Mouse (Mus musculus): ENCODE results near the gene Prok1.
A peak's percentile ranks its signal among the peaks of the same experiment; 100 is the strongest.

Gene Prok1

GRCm38 (mm10) chr3:107239607-107240006, at the start of gene Prok1:
TSS of gene Prok1 (minus strand) at chr3:107239707.
- DNase-seq: no peak

DNA sequence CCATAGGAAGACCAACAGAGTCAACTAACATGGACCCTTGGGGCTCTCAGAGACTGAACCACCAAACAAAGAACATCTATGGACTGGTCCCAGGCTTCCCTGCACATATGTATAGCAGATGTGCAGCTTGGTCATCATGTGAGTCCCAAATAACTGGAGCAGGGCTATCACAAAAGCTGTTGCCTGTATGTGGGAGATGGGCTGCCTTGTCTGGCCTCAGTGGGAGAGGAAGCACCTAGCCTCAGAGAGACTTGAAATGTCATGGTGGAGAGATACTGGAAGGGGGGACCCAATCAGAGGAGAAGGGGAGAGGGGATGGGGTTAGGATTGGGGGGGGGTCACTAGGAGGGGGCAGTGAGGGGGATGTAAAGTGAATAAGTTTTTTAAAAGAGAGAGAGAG, 47.8 kb upstream of the Prok1 start:
- no peak for DNase-seq

DNA sequence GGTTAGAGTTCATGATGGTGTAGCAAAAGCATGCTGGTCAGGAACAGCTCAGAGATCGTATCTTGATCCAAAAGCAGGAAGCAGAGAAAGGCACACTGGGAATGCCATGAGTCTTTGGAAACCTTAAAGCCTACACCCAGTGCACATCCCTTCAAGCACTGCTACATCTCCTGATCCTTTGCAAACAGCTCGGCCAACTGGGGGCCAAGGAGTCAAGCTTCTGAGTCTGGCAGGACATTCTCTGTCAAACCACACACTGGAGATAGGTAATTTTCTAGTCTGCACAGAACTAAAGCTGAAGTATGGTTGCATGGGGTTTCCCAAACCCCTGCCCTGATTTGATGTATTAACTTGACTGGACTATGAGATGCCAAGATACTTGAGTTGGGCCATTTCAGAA, 46.6 kb upstream of the Prok1 start:
- no peak for DNase-seq

- DNase-seq: peak; percentile 93
Observed at GRCm38 (mm10) chr3:107278479-107279269, 39.2 kb upstream of the Prok1 start, which contains the start of gene Lamtor5. TSS of gene Lamtor5 (plus strand) at chr3:107278858.

- no peak for DNase-seq
Observed at GRCm38 (mm10) chr3:107276626-107277025, 37.1 kb upstream of the Prok1 start.

DNA sequence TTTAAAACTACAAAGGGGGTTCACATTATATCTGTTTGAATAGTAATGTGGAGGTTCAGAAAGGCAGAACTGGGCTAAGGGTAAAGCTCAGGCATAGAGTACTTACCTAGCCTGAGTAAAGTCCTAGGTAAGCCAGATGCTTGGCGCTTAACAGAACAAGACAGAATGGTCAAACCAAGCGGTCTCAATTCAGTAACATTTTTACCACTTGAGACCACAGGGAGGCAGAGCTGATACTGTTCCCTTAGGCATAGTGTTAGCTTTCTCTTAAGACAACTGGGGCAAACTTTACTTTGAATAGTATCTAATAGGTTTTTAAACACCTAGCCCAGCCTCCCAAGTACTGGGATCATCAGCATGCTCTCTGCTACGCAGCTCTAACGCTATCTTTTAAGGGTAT, 36.5 kb upstream of the Prok1 start:
- no peak for DNase-seq

DNA sequence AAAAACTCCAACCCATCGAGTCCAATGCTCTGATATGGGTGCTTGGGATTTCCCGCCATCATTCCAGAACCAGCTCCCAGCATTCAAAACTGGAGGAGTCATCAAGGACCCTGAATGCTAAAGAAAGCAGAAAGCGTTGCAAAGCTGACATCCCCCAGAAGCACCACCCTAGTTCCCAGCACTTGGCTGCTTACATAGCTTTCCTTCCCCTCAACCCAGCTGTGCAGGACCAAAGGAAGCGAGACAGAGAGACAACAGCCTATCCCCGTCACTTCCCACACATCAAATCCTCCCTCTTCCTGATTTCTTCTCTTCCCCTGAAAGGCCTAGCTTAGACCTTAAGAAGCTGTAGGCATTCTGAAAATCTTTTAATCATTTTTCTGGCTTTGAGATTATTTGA, 35.8 kb upstream of the Prok1 start:
- no peak for DNase-seq

DNA sequence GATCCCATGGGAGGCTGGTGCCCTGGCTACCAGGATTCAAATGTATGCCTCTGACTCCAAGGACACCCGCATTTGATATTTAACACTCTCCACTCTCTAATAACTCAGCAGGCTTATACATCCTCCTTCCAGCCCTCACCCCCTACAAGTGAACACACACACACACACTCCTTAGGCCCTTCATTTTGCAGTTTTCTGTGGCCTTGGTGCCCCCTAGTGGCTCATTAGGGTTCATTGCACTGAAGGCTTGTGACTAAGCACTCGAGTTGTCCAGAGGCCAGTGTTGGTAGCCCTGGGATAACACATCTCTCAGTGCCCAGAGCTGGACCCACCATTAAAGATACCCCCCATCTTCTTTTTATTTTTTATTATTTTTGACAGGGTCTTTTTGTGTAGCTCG, 34.3 kb upstream of the Prok1 start:
- DNase-seq: peak; percentile 40

GRCm38 (mm10) chr3:107272433-107272832, 32.9 kb upstream of the Prok1 start:
- no peak for DNase-seq

GRCm38 (mm10) chr3:107266814-107267345, 27.4 kb upstream of the Prok1 start:
- no peak for DNase-seq

DNA sequence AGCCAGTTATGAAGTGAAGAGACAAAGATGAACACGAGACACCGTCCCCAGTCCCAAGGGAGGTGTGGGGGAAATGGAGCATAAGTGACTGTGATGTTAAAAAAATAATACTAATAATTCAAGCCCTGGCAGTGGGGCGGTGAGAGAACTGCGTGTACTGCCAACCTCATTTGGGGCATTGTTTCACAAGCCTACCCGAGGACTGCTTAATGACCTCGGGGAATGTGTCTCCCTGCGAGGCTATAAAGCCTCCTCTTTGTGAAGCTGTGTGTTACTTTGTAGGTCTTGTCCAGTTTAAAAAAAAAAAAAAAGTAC, 22.3 kb upstream of the Prok1 start:
- DNase-seq: peak; percentile 21

DNA sequence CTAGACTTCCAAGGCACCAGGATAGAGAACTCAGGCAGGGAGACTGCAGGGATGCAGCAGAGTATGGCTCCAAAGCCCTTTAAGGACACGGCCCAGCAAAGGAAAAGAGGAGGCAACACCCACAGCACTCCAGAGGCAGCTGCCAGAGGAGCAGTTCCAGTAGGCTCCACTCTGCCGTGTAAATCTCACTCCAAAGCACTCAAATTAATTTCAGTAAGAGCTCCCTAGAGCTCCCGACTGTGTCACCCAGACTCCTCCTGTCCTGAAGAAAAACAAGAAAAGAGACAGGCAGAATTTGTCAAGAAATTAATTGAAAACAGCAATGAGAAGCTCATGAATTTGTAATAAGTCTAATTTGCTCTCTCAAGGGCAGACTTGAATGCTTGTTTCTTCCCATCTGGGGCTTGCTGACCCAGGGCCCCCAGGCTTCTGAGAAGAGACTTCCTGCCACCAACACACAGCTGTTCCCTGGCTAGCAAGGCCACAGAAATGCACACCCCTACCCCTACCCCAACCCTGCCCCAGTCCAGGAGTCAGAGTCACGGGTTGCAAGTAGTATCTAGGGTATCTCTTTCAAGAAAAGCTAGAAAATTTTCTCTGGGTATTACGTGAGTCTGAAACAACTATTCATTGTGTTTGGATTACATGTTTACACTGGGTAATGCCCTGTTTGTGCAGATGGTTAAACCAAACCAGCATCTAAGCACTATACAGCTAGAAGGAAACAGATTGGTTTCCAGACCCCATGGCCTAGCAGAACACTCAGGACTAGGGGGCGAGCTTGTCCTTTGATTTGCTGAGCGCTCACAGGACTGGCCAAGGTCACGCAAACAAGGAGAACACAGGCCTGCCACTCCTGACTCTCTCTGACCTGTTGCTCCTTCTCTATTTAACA, 21.7 kb upstream of the Prok1 start:
- DNase-seq: no peak

GRCm38 (mm10) chr3:107257924-107258323, 18.4 kb upstream of the Prok1 start:
- DNase-seq: no peak

GRCm38 (mm10) chr3:107256724-107257123, 17.2 kb upstream of the Prok1 start:
- DNase-seq: no peak

- DNase-seq: no peak
Observed at GRCm38 (mm10) chr3:107255992-107256391, 16.5 kb upstream of the Prok1 start.

DNA sequence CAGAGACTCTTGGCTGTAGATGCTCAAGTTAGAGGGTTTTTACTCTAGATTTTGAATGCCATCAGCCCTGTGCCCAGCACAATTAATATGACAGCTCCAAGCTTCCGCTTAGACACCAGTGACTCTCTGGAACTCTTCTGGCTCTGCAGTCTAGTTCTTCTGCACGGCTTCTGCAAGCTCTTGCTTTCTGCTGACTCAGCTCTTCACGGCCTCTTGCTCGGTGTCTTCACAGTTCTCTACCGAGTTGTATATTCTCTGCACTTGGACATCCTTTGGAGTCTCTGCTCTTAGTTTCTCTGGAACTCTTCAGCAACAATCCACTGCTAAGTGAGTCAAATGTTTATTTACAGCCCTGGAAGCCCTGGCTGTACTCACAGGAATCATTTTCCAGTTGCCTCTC, 14.4 kb upstream of the Prok1 start:
- no peak for DNase-seq

DNA sequence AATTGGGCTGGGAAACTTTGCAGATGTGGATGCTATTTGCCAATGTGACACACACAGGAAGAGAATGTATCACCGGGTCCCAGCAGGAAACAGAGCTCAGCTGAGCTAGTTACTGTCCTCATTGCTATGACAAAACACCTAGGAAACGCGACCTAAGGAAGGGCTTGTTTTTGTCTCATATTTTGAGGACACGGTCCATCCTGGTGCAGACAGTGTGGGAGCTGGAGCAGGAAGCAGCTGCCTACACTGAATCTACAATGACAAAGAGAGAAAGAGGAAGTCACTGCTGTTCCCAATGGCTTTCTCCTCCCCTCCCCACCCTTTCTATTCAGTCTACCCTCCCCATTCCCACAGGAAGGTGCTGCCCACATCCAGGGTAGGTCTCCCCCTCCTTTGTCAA, 12.5 kb upstream of the Prok1 start:
- peak; percentile 29 for DNase-seq

- DNase-seq: no peak
Observed at GRCm38 (mm10) chr3:107250320-107250719, 10.8 kb upstream of the Prok1 start.

GRCm38 (mm10) chr3:107249042-107249441, 9.5 kb upstream of the Prok1 start:
- DNase-seq: peak; percentile 68

DNA sequence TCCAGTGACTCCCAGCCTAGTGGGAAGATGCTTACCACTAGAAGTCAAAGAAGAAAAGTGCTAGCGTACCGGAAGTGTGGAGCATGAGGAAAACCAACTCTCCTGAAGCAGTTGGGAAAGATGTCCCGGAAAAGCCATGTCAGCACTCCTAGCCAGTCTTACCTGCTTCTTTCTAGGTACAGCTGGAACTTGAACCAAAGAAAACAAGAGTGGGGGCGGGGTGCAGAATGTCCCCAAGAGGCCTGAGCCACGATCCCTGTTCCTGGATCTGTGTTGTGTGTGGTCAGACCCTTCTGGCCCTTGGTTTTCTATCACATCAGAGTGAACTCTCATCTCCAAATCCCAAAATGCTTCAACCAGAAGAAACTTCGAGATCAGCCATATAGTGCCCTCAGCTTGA, 7.4 kb upstream of the Prok1 start:
- no peak for DNase-seq

DNA sequence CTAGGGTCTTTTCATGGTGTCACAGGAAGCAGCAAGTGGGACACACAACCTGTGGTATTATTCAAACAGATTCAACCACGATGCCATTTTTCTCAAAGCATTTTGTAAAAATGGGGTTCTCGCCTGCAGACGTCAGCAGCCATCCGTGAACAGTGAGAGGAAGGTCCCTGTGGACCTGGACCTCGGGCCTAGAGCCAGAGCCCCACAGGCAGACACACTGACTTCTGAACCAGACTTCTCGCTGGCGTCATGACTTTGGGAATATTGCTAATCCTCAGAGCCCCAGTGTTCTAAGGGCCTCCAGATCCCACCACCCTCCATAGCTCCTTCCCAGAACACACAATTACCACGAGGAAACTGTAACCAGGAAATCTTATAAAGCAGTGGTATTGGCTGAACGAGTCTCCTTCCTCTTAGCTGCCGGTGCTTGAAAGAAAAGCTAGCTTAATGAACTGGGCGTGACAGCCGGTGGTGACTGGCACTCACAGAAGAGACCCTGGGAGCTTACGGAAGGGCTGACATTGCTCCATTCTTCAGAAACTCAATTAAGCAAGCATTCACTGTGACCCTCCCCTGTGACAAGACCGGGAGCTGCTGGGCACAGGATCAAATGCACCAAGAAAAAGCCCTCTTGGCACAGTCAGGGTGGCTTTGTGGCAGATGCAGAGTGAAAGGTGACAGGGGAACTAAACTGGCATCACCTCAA, 2.0 kb upstream of the Prok1 start:
- peak; percentile 33 for DNase-seq

- peak; percentile 26 for DNase-seq
Observed at GRCm38 (mm10) chr3:107238471-107238980, 981 bp downstream of the Prok1 start.

- no peak for DNase-seq
Observed at GRCm38 (mm10) chr3:107238051-107238450, 1.5 kb downstream of the Prok1 start.

All from kidney, adult 11 months (tissue).